Mouse (Mus musculus): Measurements from ENCODE around the gene Sbk2. TPM values are rescaled to one million over a fixed set of nuclear protein-coding genes. Genes with fewer than 3 reads are reported as not detected.

Sbk2 gene
- polyA plus RNA-seq (2015; fragmentation: Nextera tagmentation; extraction: Ambion mirVana) = not detected in 2 replicates

GRCm38 (mm10) chr7:4964272-4964671 lies at the start of gene Sbk2:
Gene Sbk2 (minus strand): TSS chr7:4964406.

DNA sequence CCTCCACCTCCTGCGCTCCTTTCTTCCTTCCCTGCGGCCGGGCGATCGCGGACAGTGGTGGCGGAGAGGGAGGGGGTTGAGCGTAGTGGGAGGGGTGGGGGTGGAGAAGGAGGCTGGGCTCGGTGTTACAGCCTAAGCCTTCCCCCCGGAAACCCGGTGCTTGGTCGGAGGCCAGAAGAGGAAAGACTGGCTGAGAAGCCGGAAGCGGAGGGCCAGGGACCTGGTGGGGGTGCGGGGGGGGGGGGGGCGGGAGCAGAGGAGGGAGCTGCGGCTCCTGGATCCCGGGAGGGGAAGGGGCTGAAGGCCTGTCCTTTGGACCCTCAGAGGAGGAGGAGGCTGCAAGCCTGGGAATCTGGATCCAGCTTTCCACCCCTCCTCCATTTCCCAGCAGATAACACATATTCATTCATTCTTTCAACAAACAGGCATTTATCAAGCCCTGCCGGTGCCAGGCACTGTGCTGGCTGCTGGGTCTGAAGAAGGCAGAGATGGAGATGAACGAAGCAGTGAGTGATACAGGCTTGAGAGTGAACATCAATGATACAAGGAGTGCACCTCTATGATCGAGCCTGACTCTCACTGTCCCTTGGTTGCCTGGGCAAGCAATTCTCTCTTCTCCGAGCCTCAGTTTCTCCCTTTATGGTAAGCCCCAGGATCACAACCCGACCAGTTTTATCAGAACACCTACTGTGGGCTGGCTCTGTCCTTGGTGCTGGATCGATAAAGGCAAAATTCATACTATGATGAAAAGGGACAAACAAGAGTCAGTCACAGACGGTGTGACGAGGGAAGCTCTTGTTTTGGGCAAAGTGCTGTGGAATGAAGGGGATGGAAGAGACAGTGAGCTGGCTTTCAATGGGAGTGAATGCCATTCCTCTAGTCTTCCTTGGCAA lies 32.0 kb upstream of the Sbk2 start, which contains the start of gene Zfp579:
Zfp579 (minus strand) TSS at position 156 of the 893 bp plus-strand sequence.

DNA sequence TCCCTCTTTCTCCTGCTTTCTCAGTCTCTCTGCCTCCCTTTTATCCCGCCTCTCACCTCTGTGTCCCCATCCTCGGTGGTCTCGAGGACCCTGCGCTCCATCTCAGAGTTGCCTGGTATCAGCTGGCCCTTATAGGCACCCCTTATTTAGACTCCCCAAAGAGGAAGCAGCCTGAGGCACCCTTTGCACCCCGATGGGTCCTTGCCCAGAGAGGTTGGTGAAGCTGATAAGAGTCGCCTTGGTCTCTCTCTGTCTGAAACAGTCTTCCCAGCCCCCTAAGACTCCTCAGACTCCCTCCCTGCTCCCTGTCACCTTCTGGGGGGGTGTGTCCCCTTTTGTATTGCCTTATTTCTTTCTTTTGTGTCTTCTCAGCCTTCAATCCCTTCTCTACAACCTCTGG lies 6.9 kb upstream of the Sbk2 start, which contains the start of gene Sbk3:
Sbk3 (minus strand) TSS at position 101 of the 400 bp plus-strand sequence.

DNA sequence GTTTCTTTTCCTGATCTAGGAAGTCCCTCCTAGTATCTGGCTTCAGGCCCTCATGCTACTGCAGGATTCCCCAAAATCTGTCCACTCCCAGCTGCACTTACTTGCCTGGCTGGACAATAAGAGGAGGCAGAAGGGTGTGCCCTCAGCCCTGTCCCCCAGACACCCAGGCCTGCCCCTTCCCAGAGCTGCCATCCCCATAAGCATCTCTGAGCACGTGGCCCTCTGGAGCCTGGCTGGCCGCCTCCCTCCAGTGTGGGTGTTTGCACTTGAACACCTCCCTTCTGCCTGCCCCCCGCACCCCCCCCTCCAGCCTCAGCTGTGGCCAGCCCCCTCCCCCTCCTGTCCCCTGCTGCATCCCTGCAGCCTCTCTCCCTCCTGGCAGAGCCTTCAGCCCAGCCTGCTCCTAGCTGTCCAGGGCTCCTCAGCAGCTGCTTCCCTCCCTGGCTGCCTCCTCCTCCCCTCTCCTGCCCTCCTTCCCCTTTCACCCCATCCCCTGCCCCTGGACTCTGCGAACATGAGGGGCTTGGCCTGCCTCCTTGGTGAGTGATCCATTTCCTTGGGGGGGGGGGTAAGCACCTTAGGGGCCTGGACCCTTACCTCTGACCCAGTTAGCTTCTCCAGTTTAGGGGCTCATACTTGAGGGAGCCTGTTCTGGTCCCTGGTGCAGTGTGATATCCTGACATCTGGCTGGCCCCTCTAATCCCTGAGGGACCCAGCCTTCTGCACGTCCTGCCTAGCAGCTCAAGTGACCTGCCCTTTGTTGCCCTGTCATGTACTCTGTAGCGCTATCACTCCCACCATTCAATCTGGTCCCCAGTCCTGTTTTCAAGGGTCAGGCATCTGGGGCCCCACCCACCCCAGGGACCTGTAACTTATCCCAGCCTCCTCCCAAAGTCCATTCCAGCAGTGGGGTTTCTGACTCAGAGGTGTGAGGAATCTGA lies 38.5 kb downstream of the Sbk2 start, which contains the start of gene Ssc5d:
Ssc5d (plus strand) TSS at position 345 of the 941 bp plus-strand sequence.

GRCm38 (mm10) chr7:4921824-4922482 lies 42.3 kb downstream of the Sbk2 start, which contains the start of gene Nat14:
Gene Nat14 (plus strand): TSS chr7:4922028.

GRCm38 (mm10) chr7:4915007-4915665 lies 49.1 kb downstream of the Sbk2 start, which contains the start of gene Zfp628:
Gene Zfp628 (plus strand): TSS chr7:4915217.

DNA sequence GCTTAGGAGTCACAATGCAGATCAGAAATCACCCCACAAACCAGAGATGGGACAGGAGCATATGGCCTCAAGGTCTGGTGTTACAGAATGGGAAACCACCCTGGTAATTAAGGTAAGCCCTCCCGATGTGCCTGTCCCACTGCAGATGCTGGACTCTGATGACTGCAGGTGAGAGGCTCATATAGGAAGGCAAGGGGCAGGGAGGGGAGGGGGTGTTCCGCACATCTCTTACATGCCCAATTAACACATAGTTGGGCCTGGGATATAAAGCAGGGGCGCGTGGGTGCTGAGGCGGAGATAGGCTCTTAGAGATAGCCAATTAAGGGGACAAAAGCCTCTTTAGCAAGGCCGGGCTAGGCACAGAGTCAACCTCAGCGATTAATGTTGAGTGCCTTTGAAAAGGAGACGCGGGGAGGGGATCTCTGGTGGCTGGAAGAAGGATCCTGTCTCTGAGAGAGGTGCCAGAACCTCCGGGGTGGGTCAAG lies 57.7 kb downstream of the Sbk2 start, which contains the start of gene Gm36210:
Gm36210 (minus strand) TSS at position 51 of the 485 bp plus-strand sequence.

Other genes with a start within 250 kb of the Sbk2 start
- gene Tmem150b, start 239.2 kb downstream of the Sbk2 start, polyA plus RNA-seq (2015; fragmentation: Nextera tagmentation; extraction: Ambion mirVana) = 0.69 and 0.80 TPM in 2 replicates
- 65.7 and 81.8 TPM in 2 replicates for gene Kmt5c, start 224.3 kb downstream of the Sbk2 start, polyA plus RNA-seq (2015; fragmentation: Nextera tagmentation; extraction: Ambion mirVana)
- 157 and 188 TPM in 2 replicates for gene Cox6b2, start 211.3 kb downstream of the Sbk2 start, polyA plus RNA-seq (2015; fragmentation: Nextera tagmentation; extraction: Ambion mirVana)
- gene Fam71e2, start 193.1 kb downstream of the Sbk2 start, polyA plus RNA-seq (2015; fragmentation: Nextera tagmentation; extraction: Ambion mirVana) = not detected in 2 replicates
- 0.12 and 0.15 TPM in 2 replicates for gene Il11, start 181.5 kb downstream of the Sbk2 start, polyA plus RNA-seq (2015; fragmentation: Nextera tagmentation; extraction: Ambion mirVana)
- not detected in 2 replicates for gene Tmem190, start 181.5 kb downstream of the Sbk2 start, polyA plus RNA-seq (2015; fragmentation: Nextera tagmentation; extraction: Ambion mirVana)
- 22.1 and 25.2 TPM in 2 replicates for gene Tmem238, start 174.8 kb downstream of the Sbk2 start, polyA plus RNA-seq (2015; fragmentation: Nextera tagmentation; extraction: Ambion mirVana)
- gene Rpl28, start 171.5 kb downstream of the Sbk2 start, polyA plus RNA-seq (2015; fragmentation: Nextera tagmentation; extraction: Ambion mirVana) = 423 and 433 TPM in 2 replicates
- gene Ube2s, start 151.8 kb downstream of the Sbk2 start, polyA plus RNA-seq (2015; fragmentation: Nextera tagmentation; extraction: Ambion mirVana) = 251 and 289 TPM in 2 replicates
- gene Shisa7, start 119.7 kb downstream of the Sbk2 start, polyA plus RNA-seq (2015; fragmentation: Nextera tagmentation; extraction: Ambion mirVana) = 0.04 TPM in 1 of 2 replicates, not detected in the other
- gene Isoc2b, start 94.1 kb downstream of the Sbk2 start, polyA plus RNA-seq (2015; fragmentation: Nextera tagmentation; extraction: Ambion mirVana) = 3.9 and 4.3 TPM in 2 replicates
- gene Isoc2a, start 87.3 kb downstream of the Sbk2 start, polyA plus RNA-seq (2015; fragmentation: Nextera tagmentation; extraction: Ambion mirVana) = 0.66 and 0.74 TPM in 2 replicates
- gene Gm36210, start 57.9 kb downstream of the Sbk2 start, polyA plus RNA-seq (2015; fragmentation: Nextera tagmentation; extraction: Ambion mirVana) = not detected in 2 replicates
- 2.2 and 2.6 TPM in 2 replicates for gene Zfp628, start 49.2 kb downstream of the Sbk2 start, polyA plus RNA-seq (2015; fragmentation: Nextera tagmentation; extraction: Ambion mirVana)
- 0.62 and 0.71 TPM in 2 replicates for gene Nat14, start 42.4 kb downstream of the Sbk2 start, polyA plus RNA-seq (2015; fragmentation: Nextera tagmentation; extraction: Ambion mirVana)
- gene Ssc5d, start 38.6 kb downstream of the Sbk2 start, polyA plus RNA-seq (2015; fragmentation: Nextera tagmentation; extraction: Ambion mirVana) = 0.30 and 0.31 TPM in 2 replicates
- gene Sbk3, start 6.8 kb upstream of the Sbk2 start, polyA plus RNA-seq (2015; fragmentation: Nextera tagmentation; extraction: Ambion mirVana) = not detected in 2 replicates
- gene Zfp579, start 31.8 kb upstream of the Sbk2 start, polyA plus RNA-seq (2015; fragmentation: Nextera tagmentation; extraction: Ambion mirVana) = 6.4 and 9.8 TPM in 2 replicates
- gene Zfp524, start 50.0 kb upstream of the Sbk2 start, polyA plus RNA-seq (2015; fragmentation: Nextera tagmentation; extraction: Ambion mirVana) = 10.6 and 10.8 TPM in 2 replicates
- gene Fiz1, start 50.3 kb upstream of the Sbk2 start, polyA plus RNA-seq (2015; fragmentation: Nextera tagmentation; extraction: Ambion mirVana) = 14.5 and 16.2 TPM in 2 replicates
- 3.6 and 5.3 TPM in 2 replicates for gene Gm44973, start 51.1 kb upstream of the Sbk2 start, polyA plus RNA-seq (2015; fragmentation: Nextera tagmentation; extraction: Ambion mirVana)
- 2.8 and 4.2 TPM in 2 replicates for gene Zfp865, start 56.0 kb upstream of the Sbk2 start, polyA plus RNA-seq (2015; fragmentation: Nextera tagmentation; extraction: Ambion mirVana)
- gene Ccdc106, start 56.1 kb upstream of the Sbk2 start, polyA plus RNA-seq (2015; fragmentation: Nextera tagmentation; extraction: Ambion mirVana) = 0.67 and 0.95 TPM in 2 replicates
- gene 4632433K11Rik, start 69.7 kb upstream of the Sbk2 start, polyA plus RNA-seq (2015; fragmentation: Nextera tagmentation; extraction: Ambion mirVana) = not detected in 2 replicates
- 1.7 and 2.3 TPM in 2 replicates for gene Zfp784, start 74.0 kb upstream of the Sbk2 start, polyA plus RNA-seq (2015; fragmentation: Nextera tagmentation; extraction: Ambion mirVana)
- 6.8 and 10.0 TPM in 2 replicates for gene Zfp580, start 87.1 kb upstream of the Sbk2 start, polyA plus RNA-seq (2015; fragmentation: Nextera tagmentation; extraction: Ambion mirVana)
- gene U2af2, start 97.7 kb upstream of the Sbk2 start, polyA plus RNA-seq (2015; fragmentation: Nextera tagmentation; extraction: Ambion mirVana) = 82.2 and 85.4 TPM in 2 replicates
- 68.8 and 71.1 TPM in 2 replicates for gene Epn1, start 115.8 kb upstream of the Sbk2 start, polyA plus RNA-seq (2015; fragmentation: Nextera tagmentation; extraction: Ambion mirVana)
- not detected in 2 replicates for gene Rfpl4, start 152.5 kb upstream of the Sbk2 start, polyA plus RNA-seq (2015; fragmentation: Nextera tagmentation; extraction: Ambion mirVana)
- gene Rasl2-9, start 161.5 kb upstream of the Sbk2 start, polyA plus RNA-seq (2015; fragmentation: Nextera tagmentation; extraction: Ambion mirVana) = 0.53 and 0.63 TPM in 2 replicates
- gene Vmn1r55, start 185.3 kb upstream of the Sbk2 start, polyA plus RNA-seq (2015; fragmentation: Nextera tagmentation; extraction: Ambion mirVana) = not detected in 2 replicates
- gene Vmn1r56, start 232.3 kb upstream of the Sbk2 start, polyA plus RNA-seq (2015; fragmentation: Nextera tagmentation; extraction: Ambion mirVana) = not detected in 2 replicates